Mouse (Mus musculus): Measurements from ENCODE around the gene Myo16.

The Myo16 gene

GRCm38 (mm10) chr8:10482880-10483279 is 329.2 kb downstream of the Myo16 start:
- no peak for DNase-seq

- DNase-seq, result no peak
Observed at GRCm38 (mm10) chr8:10483841-10484240, 330.1 kb downstream of the Myo16 start.

- DNase-seq, result no peak
Observed at GRCm38 (mm10) chr8:10489738-10490419, 336.2 kb downstream of the Myo16 start.

GRCm38 (mm10) chr8:10490420-10490784 is 336.7 kb downstream of the Myo16 start:
- no peak for DNase-seq

GRCm38 (mm10) chr8:10490874-10491273 is 337.2 kb downstream of the Myo16 start:
- DNase-seq, result no peak

- peak; percentile 19 for DNase-seq
Observed at GRCm38 (mm10) chr8:10499846-10500245, 346.1 kb downstream of the Myo16 start.

GRCm38 (mm10) chr8:10500465-10500864 is 346.8 kb downstream of the Myo16 start:
- no peak for DNase-seq

GRCm38 (mm10) chr8:10501750-10502149 is 348.0 kb downstream of the Myo16 start:
- no peak for DNase-seq

- no peak for DNase-seq
Observed at GRCm38 (mm10) chr8:10512105-10512504, 358.4 kb downstream of the Myo16 start.

GRCm38 (mm10) chr8:10517381-10517780 is 363.7 kb downstream of the Myo16 start:
- peak; percentile 16 for DNase-seq

- no peak for DNase-seq
Observed at GRCm38 (mm10) chr8:10519276-10519675, 365.6 kb downstream of the Myo16 start.

- DNase-seq, result no peak
Observed at GRCm38 (mm10) chr8:10521463-10521862, 367.8 kb downstream of the Myo16 start.

- DNase-seq, result no peak
Observed at GRCm38 (mm10) chr8:10525686-10526085, 372.0 kb downstream of the Myo16 start.

- DNase-seq, result peak; percentile 20
Observed at GRCm38 (mm10) chr8:10526616-10527015, 372.9 kb downstream of the Myo16 start.

- no peak for DNase-seq
Observed at GRCm38 (mm10) chr8:10534619-10535286, 381.0 kb downstream of the Myo16 start.

GRCm38 (mm10) chr8:10538319-10538718 is 384.6 kb downstream of the Myo16 start:
- no peak for DNase-seq

GRCm38 (mm10) chr8:10539665-10540064 is 386.0 kb downstream of the Myo16 start:
- no peak for DNase-seq

GRCm38 (mm10) chr8:10545890-10546289 is 392.2 kb downstream of the Myo16 start:
- DNase-seq, result no peak

- no peak for DNase-seq
Observed at GRCm38 (mm10) chr8:10546519-10546918, 392.8 kb downstream of the Myo16 start.

- DNase-seq, result no peak
Observed at GRCm38 (mm10) chr8:10548003-10548584, 394.4 kb downstream of the Myo16 start.

- DNase-seq, result no peak
Observed at GRCm38 (mm10) chr8:10549434-10549833, 395.7 kb downstream of the Myo16 start.

- DNase-seq, result no peak
Observed at GRCm38 (mm10) chr8:10557961-10558360, 404.2 kb downstream of the Myo16 start.

- DNase-seq, result no peak
Observed at GRCm38 (mm10) chr8:10559479-10559878, 405.8 kb downstream of the Myo16 start.

GRCm38 (mm10) chr8:10561616-10562015 is 407.9 kb downstream of the Myo16 start:
- DNase-seq, result no peak

Data from embryo, embryonic 11 days (tissue).